In genomic region chr17:80127331-80128251, GRCm38 (mm10) we compare ENCODE assay signal across 8 mouse cellular contexts. TPM values are rescaled to one million over a fixed set of nuclear protein-coding genes. Genes with fewer than 3 reads are reported as not detected.
DNase-seq lines count a peak whose midpoint lies in the region; ATAC-seq and TF ChIP-seq lines count a peak whose summit lies in the region.

Galm (plus strand) TSS chr17:80127471.

- intact Hi-C loops in heart, adult 2 months (cut with DNase I): loop anchor here (1.0 to 5.0 kb wide), 2 partner anchors 50 to 67 kb away; no protein-coding TSS in a partner anchor

- no peak for TF ChIP-seq EP300 in heart, adult 2 months (IDR thresholded peaks at IDR 0.05; ENCODE audit: insufficient read depth, low read depth, low read length)

- DNase-seq in spleen, postnatal 36 days (ENCODE audit: low spot score in 2 of 2): peak; percentile 17 to 45
- no peak for DNase-seq in spleen, postnatal 4 days (ENCODE audit: low spot score in 2 of 2)
- DNase-seq in heart, adult 2 months: peak; percentile 78 to 79
- peak; percentile 86 for DNase-seq in kidney, adult 11 months
- DNase-seq in skeletal muscle tissue, adult 2 months (ENCODE audit: low read depth, low spot score): peak; percentile 52

- H3K4me3 ChIP-seq in embryonic facial prominence, embryonic 12.5 days: peak within 1 kb of the TSS; percentile 52
- peak within 1 kb of the TSS; percentile 59 for H3K4me3 ChIP-seq in heart, adult 2 months
- H3K4me3 ChIP-seq in limb, embryonic 12.5 days (replicated peaks): peak within 1 kb of the TSS; percentile 49
- peak within 1 kb of the TSS; percentile 51 for H3K4me3 ChIP-seq in midbrain, embryonic 12.5 days

- H3K4me2 ChIP-seq in embryonic facial prominence, embryonic 12.5 days (replicated peaks): peak within 1 kb of the TSS; percentile 72
- peak within 1 kb of the TSS; percentile 66 for H3K4me2 ChIP-seq in limb, embryonic 12.5 days
- H3K4me2 ChIP-seq in midbrain, embryonic 12.5 days (replicated peaks): peak within 1 kb of the TSS; percentile 67

- TF ChIP-seq POLR2A in heart, adult 2 months (IDR thresholded peaks at IDR 0.05; ENCODE audit: insufficient read depth, low read depth, low read length): peak; percentile 65

- no peaks in the 10 kb centered on the region for H3K36me3 ChIP-seq in embryonic facial prominence, embryonic 12.5 days
- peaks cover 2% of the 10 kb centered on the region; the same call in 1 of the 2 replicates for H3K36me3 ChIP-seq in heart, adult 2 months (ENCODE audit: control insufficient read depth, insufficient read depth, low read length)
- no peaks in the 10 kb centered on the region for H3K36me3 ChIP-seq in limb, embryonic 12.5 days
- H3K36me3 ChIP-seq in midbrain, embryonic 12.5 days: no peaks in the 10 kb centered on the region

- 4% methylated on average over 30 of the region's 30 CpGs for WGBS in embryonic facial prominence, embryonic 12.5 days
- 3% methylated on average over 30 of the region's 30 CpGs for WGBS in heart, adult 2 months
- 5% methylated on average over 30 of the region's 30 CpGs for WGBS in limb, embryonic 12.5 days
- WGBS in midbrain, embryonic 12.5 days: 3% methylated on average over 30 of the region's 30 CpGs

- peak; percentile 55 for ATAC-seq in embryonic facial prominence, embryonic 12.5 days (ENCODE audit: insufficient number of reproducible peaks, insufficient read depth, low FRiP score, low TSS enrichment)
- peak; percentile 80 for ATAC-seq in limb, embryonic 12.5 days (ENCODE audit: insufficient number of reproducible peaks, insufficient read depth, low FRiP score, low TSS enrichment, low read depth)
- ATAC-seq in midbrain, embryonic 12.5 days (ENCODE audit: low FRiP score, low read depth): peak; percentile 64

- TF ChIP-seq CTCF in heart, adult 2 months (IDR thresholded peaks at IDR 0.05): no peak

- peaks cover 17% of the 10 kb centered on the region for H3K4me1 ChIP-seq in embryonic facial prominence, embryonic 12.5 days
- H3K4me1 ChIP-seq in heart, adult 2 months (ENCODE audit: control insufficient read depth, insufficient read depth, low read length): peaks cover 4% of the 10 kb centered on the region
- peaks cover 19% of the 10 kb centered on the region for H3K4me1 ChIP-seq in limb, embryonic 12.5 days (replicated peaks)
- H3K4me1 ChIP-seq in midbrain, embryonic 12.5 days: peaks cover 9% of the 10 kb centered on the region; the same call in 1 of the 2 replicates

- H3K27ac ChIP-seq in embryonic facial prominence, embryonic 12.5 days: peak within 1 kb of the TSS; percentile 79
- peak within 1 kb of the TSS; percentile 81 for H3K27ac ChIP-seq in heart, adult 2 months
- H3K27ac ChIP-seq in limb, embryonic 12.5 days: peak within 1 kb of the TSS; percentile 73
- no peak within 1 kb of the TSS for H3K27ac ChIP-seq in midbrain, embryonic 12.5 days (replicated peaks)

- peak within 1 kb of the TSS; percentile 53 for H3K9ac ChIP-seq in embryonic facial prominence, embryonic 12.5 days
- peak within 1 kb of the TSS; percentile 86 for H3K9ac ChIP-seq in heart, adult 2 months (ENCODE audit: low read depth, low read length)
- peak within 1 kb of the TSS; percentile 63 for H3K9ac ChIP-seq in limb, embryonic 12.5 days (replicated peaks)
- peak within 1 kb of the TSS; percentile 59 for H3K9ac ChIP-seq in midbrain, embryonic 12.5 days (replicated peaks)

- H3K79me2 ChIP-seq in heart, adult 2 months (replicated peaks; ENCODE audit: control insufficient read depth, insufficient read depth, low read length): peaks cover 1% of the 10 kb centered on the region; the same call in 1 of the 2 replicates

- no peaks in the 10 kb centered on the region for H3K9me3 ChIP-seq in embryonic facial prominence, embryonic 12.5 days
- no peaks in the 10 kb centered on the region for H3K9me3 ChIP-seq in limb, embryonic 12.5 days
- H3K9me3 ChIP-seq in midbrain, embryonic 12.5 days: no peaks in the 10 kb centered on the region

- no peaks in the 10 kb centered on the region for H3K27me3 ChIP-seq in embryonic facial prominence, embryonic 12.5 days
- H3K27me3 ChIP-seq in heart, adult 2 months (ENCODE audit: control insufficient read depth, insufficient read depth, low read length): no peaks in the 10 kb centered on the region
- H3K27me3 ChIP-seq in limb, embryonic 12.5 days: no peaks in the 10 kb centered on the region
- H3K27me3 ChIP-seq in midbrain, embryonic 12.5 days: 0 out of 2 replicates have a peak, but pooled peaks cover 3% of the 10 kb centered on the region

RNA-seq across cellular contexts. Expression of gene Galm, which starts in this region (rescaled TPM):
- 19.0 and 23.3 TPM in 2 replicates for polyA plus RNA-seq in embryonic facial prominence, embryonic 12.5 days (2016; fragmentation: Nextera tagmentation; extraction: Ambion mirVana)
- 10 to 100 TPM; 17.9 to 19.8 TPM for total RNA-seq in heart, adult 2 months (2021)
- polyA plus RNA-seq in heart, adult 2 months (2012; rRNA removed): 19.6 and 44.5 TPM in 2 replicates
- 14.9 and 15.3 TPM in 2 replicates for polyA plus RNA-seq in limb, embryonic 12.5 days (2016; fragmentation: Nextera tagmentation; extraction: Ambion mirVana)
- polyA plus RNA-seq in midbrain, embryonic 12.5 days (2016; fragmentation: Nextera tagmentation; extraction: Ambion mirVana): 4.8 and 5.0 TPM in 2 replicates

Comparison
In these comparisons a context has a peak if more than half of its experiments do, and no peak if none do; other contexts are left out.
1. DNase-seq: peak in spleen, postnatal 36 days (2 of 2), heart, adult 2 months (2 of 2), kidney, adult 11 months (single experiment) and skeletal muscle tissue, adult 2 months (single experiment); none in spleen, postnatal 4 days (0 of 2).
2. Peak in every context shown above with its lines, with median percentiles within 50 percentile points of each other: ATAC-seq, H3K4me2 ChIP-seq, H3K4me3 ChIP-seq and H3K9ac ChIP-seq.